Mouse (Mus musculus) urinary bladder, adult 2 months (tissue): ENCODE data around the gene Cdkn2aip. TPM values are rescaled to one million over a fixed set of nuclear protein-coding genes. Genes with fewer than 3 reads are reported as not detected.
A peak's percentile ranks its signal among the peaks of the same experiment; 100 is the strongest.

Experiments
- DNase-seq: peaks from one replicate; pipeline ENCODE4 v3.0.0; 2022; ENCODE audit warnings: low spot score
- polyA plus RNA-seq: library from polyadenylated mRNA; depleted of rRNA; stranded (reverse); fragments of >200 nt; gene quantifications from 2 replicates; pipeline ENCODE4 v1.2.3, GENCODE M21; 2012

Cdkn2aip gene
- polyA plus RNA-seq, 1 experiment = 14.2 TPM

- DNase-seq = no peak
Measured at GRCm38 (mm10) chr8:47695431-47696105, 18.2 kb downstream of the Cdkn2aip start.

- peak; percentile 45 for DNase-seq
Measured at GRCm38 (mm10) chr8:47693119-47693518, 20.6 kb downstream of the Cdkn2aip start.

- DNase-seq = no peak
Measured at GRCm38 (mm10) chr8:47691831-47692230, 21.9 kb downstream of the Cdkn2aip start.

- no peak for DNase-seq
Measured at GRCm38 (mm10) chr8:47691303-47691702, 22.4 kb downstream of the Cdkn2aip start.

- no peak for DNase-seq
Measured at GRCm38 (mm10) chr8:47690674-47691078, 23.1 kb downstream of the Cdkn2aip start.

GRCm38 (mm10) chr8:47689704-47690326, 23.9 kb downstream of the Cdkn2aip start:
- DNase-seq = no peak

GRCm38 (mm10) chr8:47684441-47684840, 29.3 kb downstream of the Cdkn2aip start:
- DNase-seq = no peak

- no peak for DNase-seq
Measured at GRCm38 (mm10) chr8:47683994-47684393, 29.7 kb downstream of the Cdkn2aip start.

- DNase-seq = no peak
Measured at GRCm38 (mm10) chr8:47680306-47680705, 33.4 kb downstream of the Cdkn2aip start.

- DNase-seq = no peak
Measured at GRCm38 (mm10) chr8:47679603-47680002, 34.1 kb downstream of the Cdkn2aip start.

- DNase-seq = no peak
Measured at GRCm38 (mm10) chr8:47676631-47677030, 37.1 kb downstream of the Cdkn2aip start.

- DNase-seq = no peak
Measured at GRCm38 (mm10) chr8:47676224-47676623, 37.5 kb downstream of the Cdkn2aip start.

GRCm38 (mm10) chr8:47675786-47676185, 37.9 kb downstream of the Cdkn2aip start:
- DNase-seq = no peak

- peak; percentile 100 for DNase-seq
Measured at GRCm38 (mm10) chr8:47674777-47675710, 38.7 kb downstream of the Cdkn2aip start, which contains the start of gene Ing2. TSS of gene Ing2 (minus strand) at chr8:47675556.

GRCm38 (mm10) chr8:47674140-47674776, 39.5 kb downstream of the Cdkn2aip start:
- DNase-seq = no peak

GRCm38 (mm10) chr8:47673317-47674139, 40.2 kb downstream of the Cdkn2aip start:
- peak; percentile 88 for DNase-seq

GRCm38 (mm10) chr8:47664231-47664785, 49.4 kb downstream of the Cdkn2aip start:
- no peak for DNase-seq

GRCm38 (mm10) chr8:47663201-47663600, 50.5 kb downstream of the Cdkn2aip start:
- DNase-seq = no peak

GRCm38 (mm10) chr8:47662716-47663115, 51.0 kb downstream of the Cdkn2aip start:
- no peak for DNase-seq

- DNase-seq = no peak
Measured at GRCm38 (mm10) chr8:47660394-47660793, 53.3 kb downstream of the Cdkn2aip start.

- no peak for DNase-seq
Measured at GRCm38 (mm10) chr8:47659463-47659862, 54.3 kb downstream of the Cdkn2aip start.
